Mouse (Mus musculus) G1E (cell line): ENCODE results near the gene Gm14548. TPM values are rescaled to one million over a fixed set of nuclear protein-coding genes. Genes with fewer than 3 reads are reported as not detected.

Experiments used
- polyA plus RNA-seq: library from polyadenylated mRNA; stranded (reverse); fragments of >175 nt; gene quantifications from 2 replicates; pipeline ENCODE4 v1.2.3, GENCODE M21; 2012
- total RNA-seq, 2 experiments: library from RNA; stranded (forward) in 1 of 2; stranded (reverse) in 1 of 2; fragments of 200-1000 nt in 1 of 2; fragments of >200 nt in 1 of 2; fragmentation: Nextera tagmentation in 1 of 2; gene quantifications; 2 replicates each; pipeline ENCODE4 v1.2.3; 2014 to 2017

The Gm14548 gene
- total and polyA plus RNA-seq, 3 experiments, result 1.2 to 4.8 TPM; not detected in 1

Other genes with a start within 250 kb of the Gm14548 start
- 8.2 and 9.0 TPM in 2 replicates for gene Leng1, start 232.3 kb downstream of the Gm14548 start, total RNA-seq (2014; fragmentation: Nextera tagmentation)
- 7.6 and 7.7 TPM in 2 replicates for gene Leng1, start 232.3 kb downstream of the Gm14548 start, total RNA-seq (2017)
- gene Leng1, start 232.3 kb downstream of the Gm14548 start, polyA plus RNA-seq, result 10.4 and 11.0 TPM in 2 replicates
- 14.7 and 16.2 TPM in 2 replicates for gene Tmc4, start 220.6 kb downstream of the Gm14548 start, total RNA-seq (2014; fragmentation: Nextera tagmentation)
- gene Tmc4, start 220.6 kb downstream of the Gm14548 start, total RNA-seq (2017), result 4.6 and 5.5 TPM in 2 replicates
- gene Tmc4, start 220.6 kb downstream of the Gm14548 start, polyA plus RNA-seq, result 1.4 and 1.8 TPM in 2 replicates
- 7.8 and 8.4 TPM in 2 replicates for gene Tsen34, start 205.3 kb downstream of the Gm14548 start, total RNA-seq (2014; fragmentation: Nextera tagmentation)
- gene Tsen34, start 205.3 kb downstream of the Gm14548 start, total RNA-seq (2017), result 17.0 and 28.6 TPM in 2 replicates
- 70.3 and 100 TPM in 2 replicates for gene Tsen34, start 205.3 kb downstream of the Gm14548 start, polyA plus RNA-seq
- 36.2 and 38.0 TPM in 2 replicates for gene Mboat7, start 204.6 kb downstream of the Gm14548 start, total RNA-seq (2014; fragmentation: Nextera tagmentation)
- gene Mboat7, start 204.6 kb downstream of the Gm14548 start, total RNA-seq (2017), result 20.6 and 21.3 TPM in 2 replicates
- gene Mboat7, start 204.6 kb downstream of the Gm14548 start, polyA plus RNA-seq, result 57.0 and 67.4 TPM in 2 replicates
- 1,085 and 1,090 TPM in 2 replicates for gene Rps9, start 194.1 kb downstream of the Gm14548 start, total RNA-seq (2014; fragmentation: Nextera tagmentation)
- gene Rps9, start 194.1 kb downstream of the Gm14548 start, total RNA-seq (2017), result 2,177 and 2,187 TPM in 2 replicates
- 598 and 1,340 TPM in 2 replicates for gene Rps9, start 194.1 kb downstream of the Gm14548 start, polyA plus RNA-seq
- 0.53 and 0.63 TPM in 2 replicates for gene Pirb, start 177.7 kb downstream of the Gm14548 start, total RNA-seq (2014; fragmentation: Nextera tagmentation)
- 7.8 and 8.9 TPM in 2 replicates for gene Pirb, start 177.7 kb downstream of the Gm14548 start, total RNA-seq (2017)
- 0.12 and 0.18 TPM in 2 replicates for gene Pirb, start 177.7 kb downstream of the Gm14548 start, polyA plus RNA-seq
- gene Gm15448, start 72.4 kb downstream of the Gm14548 start, total RNA-seq (2014; fragmentation: Nextera tagmentation), result 0.53 TPM in 1 of 2 replicates, not detected in the other
- gene Gm15448, start 72.4 kb downstream of the Gm14548 start, total RNA-seq (2017), result 0.87 and 1.5 TPM in 2 replicates
- gene Gm15448, start 72.4 kb downstream of the Gm14548 start, polyA plus RNA-seq, result not detected in 2 replicates
- 0.83 TPM in 1 of 2 replicates, not detected in the other for gene Pira2, start 53.1 kb downstream of the Gm14548 start, total RNA-seq (2014; fragmentation: Nextera tagmentation)
- gene Pira2, start 53.1 kb downstream of the Gm14548 start, total RNA-seq (2017), result 0.76 and 0.99 TPM in 2 replicates
- gene Pira2, start 53.1 kb downstream of the Gm14548 start, polyA plus RNA-seq, result not detected in 2 replicates
- gene Lilra6, start 17.4 kb upstream of the Gm14548 start, total RNA-seq (2014; fragmentation: Nextera tagmentation), result not detected in 2 replicates
- gene Lilra6, start 17.4 kb upstream of the Gm14548 start, total RNA-seq (2017), result 1.9 and 2.1 TPM in 2 replicates
- gene Lilra6, start 17.4 kb upstream of the Gm14548 start, polyA plus RNA-seq, result not detected in 2 replicates
- gene Lair1, start 165.1 kb upstream of the Gm14548 start, total RNA-seq (2014; fragmentation: Nextera tagmentation), result 0.45 TPM in 1 of 2 replicates, not detected in the other
- gene Lair1, start 165.1 kb upstream of the Gm14548 start, total RNA-seq (2017), result 3.4 and 4.3 TPM in 2 replicates
- gene Lair1, start 165.1 kb upstream of the Gm14548 start, polyA plus RNA-seq, result 0.02 and 0.03 TPM in 2 replicates
- not detected in 2 replicates for gene Ttyh1, start 221.3 kb upstream of the Gm14548 start, total RNA-seq (2014; fragmentation: Nextera tagmentation)
- 0.06 and 0.11 TPM in 2 replicates for gene Ttyh1, start 221.3 kb upstream of the Gm14548 start, total RNA-seq (2017)
- gene Ttyh1, start 221.3 kb upstream of the Gm14548 start, polyA plus RNA-seq, result not detected in 2 replicates
- 125 and 154 TPM in 2 replicates for gene Leng8, start 238.9 kb upstream of the Gm14548 start, total RNA-seq (2014; fragmentation: Nextera tagmentation)
- gene Leng8, start 238.9 kb upstream of the Gm14548 start, total RNA-seq (2017), result 37.5 and 40.8 TPM in 2 replicates
- gene Leng8, start 238.9 kb upstream of the Gm14548 start, polyA plus RNA-seq, result 132 and 135 TPM in 2 replicates